Mouse (Mus musculus) CH12.LX (cell line): ENCODE measurements around the gene BC048507.

Experiments
- CTCF ChIP-seq, 2 experiments: IDR thresholded peaks in 1 of 2; conservative IDR thresholded peaks in 1 of 2; 2 replicates each; pipeline ENCODE4 v1.5.1; 2011 to 2012; ENCODE audit warnings: low read depth in 2 of 2, low read length in 2 of 2, improper control_type of control experiment in 1 of 2, inconsistent platforms in 1 of 2, mild to moderate bottlenecking in 1 of 2, moderate library complexity in 1 of 2
- E2F4 ChIP-seq: IDR thresholded peaks from 2 replicates; pipeline ENCODE4 v1.6.1; 2011; ENCODE audit warnings: low read depth, low read length, improper control_type of control experiment; ENCODE audit not compliant: insufficient replicate concordance
- ETS1 ChIP-seq: conservative IDR thresholded peaks from 2 replicates; pipeline ENCODE4 v1.6.1; 2012; ENCODE audit warnings: low read depth, mild to moderate bottlenecking, inconsistent platforms, low read length, improper control_type of control experiment, moderate library complexity
- KAT2A ChIP-seq: IDR thresholded peaks from 2 replicates; pipeline ENCODE4 v1.6.1; 2012; ENCODE audit warnings: low read length, improper control_type of control experiment, inconsistent platforms; ENCODE audit not compliant: insufficient replicate concordance
- MAFK ChIP-seq: IDR thresholded peaks from 2 replicates; pipeline ENCODE4 v1.6.1; 2011; ENCODE audit warnings: low read length, improper control_type of control experiment; ENCODE audit not compliant: insufficient replicate concordance
- POLR2A ChIP-seq: IDR thresholded peaks from 2 replicates; pipeline ENCODE4 v1.6.1; 2011; ENCODE audit warnings: low read depth, mild to moderate bottlenecking, improper control_type of control experiment, low read length
- RCOR1 ChIP-seq: conservative IDR thresholded peaks from 2 replicates; pipeline ENCODE4 v1.6.1; 2012; ENCODE audit warnings: low read depth, mild to moderate bottlenecking, inconsistent platforms, low read length, improper control_type of control experiment
- TCF12 ChIP-seq: IDR thresholded peaks from 2 replicates; pipeline ENCODE4 v1.6.1; 2014; ENCODE audit warnings: low read depth, mild to moderate bottlenecking, inconsistent platforms, low read length, improper control_type of control experiment
- USF1 ChIP-seq: IDR thresholded peaks from 2 replicates; pipeline ENCODE4 v1.6.1; 2014; ENCODE audit warnings: low read depth, mild to moderate bottlenecking, inconsistent platforms, low read length, improper control_type of control experiment
- USF2 ChIP-seq: conservative IDR thresholded peaks from 2 replicates; pipeline ENCODE4 v1.6.1; 2011; ENCODE audit warnings: low read depth, low read length, improper control_type of control experiment
- ZC3H11A ChIP-seq: IDR thresholded peaks from 2 replicates; pipeline ENCODE4 v1.6.1; 2012; ENCODE audit warnings: low read depth, mild to moderate bottlenecking, inconsistent platforms, low read length, improper control_type of control experiment
- ZKSCAN1 ChIP-seq: IDR thresholded peaks from 2 replicates; pipeline ENCODE4 v1.6.1; 2012; ENCODE audit warnings: low read depth, inconsistent platforms, low read length, improper control_type of control experiment, borderline replicate concordance

DNA sequence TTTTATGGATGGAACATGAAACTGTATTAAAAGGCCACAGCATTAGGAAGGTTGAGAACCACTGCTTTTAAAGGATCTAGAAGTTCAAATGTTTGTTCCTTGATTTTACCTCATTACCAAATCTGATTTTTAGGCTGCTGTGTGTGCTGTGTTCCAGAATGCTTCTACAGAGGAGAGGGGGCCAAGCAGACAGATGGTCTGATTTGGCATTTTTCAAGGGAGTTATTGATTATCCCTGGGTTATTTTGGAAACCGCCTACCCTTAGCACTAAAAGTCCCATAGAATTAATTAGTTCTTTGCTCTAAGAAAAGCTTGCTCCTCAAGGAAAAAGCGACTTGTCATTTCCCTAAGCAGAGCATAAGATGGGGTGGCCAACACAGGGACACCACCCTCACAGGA, 9.1 kb upstream of the BC048507 start:
- TF ChIP-seq ETS1: no peak
- no peak for TF ChIP-seq CTCF (conservative IDR thresholded peaks at IDR 0.05 in 1 of 2, IDR thresholded peaks at IDR 0.05 in 1 of 2; ENCODE audit: low read depth in 2 of 2, low read length in 2 of 2)
- TF ChIP-seq ZKSCAN1: no peak
- no peak for TF ChIP-seq USF1
- no peak for TF ChIP-seq POLR2A
- TF ChIP-seq MAFK: no peak
- no peak for TF ChIP-seq E2F4
- TF ChIP-seq ZC3H11A: no peak
- no peak for TF ChIP-seq TCF12
- no peak for TF ChIP-seq KAT2A
- TF ChIP-seq RCOR1: no peak
- TF ChIP-seq USF2: no peak
